Mouse (Mus musculus) testis, adult 2 months (tissue): ENCODE data around the gene Upp1.

Experiments used
- CTCF ChIP-seq: fragments of 200-500 bp; IDR thresholded peaks from 2 replicates; pipeline ENCODE4 v1.5.1; 2012; ENCODE audit warnings: low read depth, mild to moderate bottlenecking, inconsistent platforms, low read length, moderate library complexity; ENCODE audit not compliant: control insufficient read depth, insufficient read depth, insufficient replicate concordance
- POLR2A ChIP-seq: fragments of 200-500 bp; IDR thresholded peaks from 2 replicates; pipeline ENCODE4 v1.6.1; 2012; ENCODE audit warnings: low read depth, mild to moderate bottlenecking, inconsistent platforms, low read length, moderate library complexity; ENCODE audit not compliant: control insufficient read depth

- TF ChIP-seq POLR2A = no peak
- TF ChIP-seq CTCF = no peak
Observed at GRCm38 (mm10) chr11:9117358-9118049, 399 bp upstream of the Upp1 start.
